Mouse (Mus musculus): ENCODE results near the gene Col16a1. TPM values are rescaled to one million over a fixed set of nuclear protein-coding genes. Genes with fewer than 3 reads are reported as not detected.

Gene Col16a1
- polyA plus RNA-seq, 1 experiment: 3.6 TPM

- Histone ChIP-seq H3K9me3 (replicated peaks; ENCODE audit: control insufficient read depth, insufficient read depth, low read length, poor library complexity, severe bottlenecking) (no peaks in the 10 kb centered on the region), H3K4me3 (ENCODE audit: low read depth, low read length) (no peak overlapping the region), H3K27me3 (ENCODE audit: control insufficient read depth, insufficient read depth, low read length, poor library complexity, severe bottlenecking) (no peaks in the 10 kb centered on the region), H3K9ac (ENCODE audit: low read depth, poor library complexity, severe bottlenecking) (no peak overlapping the region), H3K36me3 (ENCODE audit: control insufficient read depth, insufficient read depth, low read length, poor library complexity, severe bottlenecking) (no peaks in the 10 kb centered on the region), H3K27ac (ENCODE audit: insufficient read depth, low read length) (no peak overlapping the region), H3K4me1 (ENCODE audit: control insufficient read depth, insufficient read depth, low read length) (no peaks in the 10 kb centered on the region)
- TF ChIP-seq CTCF (IDR thresholded peaks at IDR 0.05; ENCODE audit: low read depth, low read length) (no peak), EP300 (IDR thresholded peaks at IDR 0.05; ENCODE audit: insufficient read depth, low read depth, low read length) (no peak), POLR2A (IDR thresholded peaks at IDR 0.05; ENCODE audit: insufficient read depth, low read length) (no peak)
Measured at GRCm38 (mm10) chr4:130050056-130050824, 2.6 kb downstream of the Col16a1 start.

GRCm38 (mm10) chr4:130052283-130052682, 4.6 kb downstream of the Col16a1 start:
- Histone ChIP-seq H3K36me3 (ENCODE audit: control insufficient read depth, insufficient read depth, low read length, poor library complexity, severe bottlenecking) (no peaks in the 10 kb centered on the region), H3K27ac (ENCODE audit: insufficient read depth, low read length) (no peak overlapping the region), H3K4me3 (ENCODE audit: low read depth, low read length) (no peak overlapping the region), H3K9me3 (replicated peaks; ENCODE audit: control insufficient read depth, insufficient read depth, low read length, poor library complexity, severe bottlenecking) (no peaks in the 10 kb centered on the region), H3K27me3 (ENCODE audit: control insufficient read depth, insufficient read depth, low read length, poor library complexity, severe bottlenecking) (no peaks in the 10 kb centered on the region), H3K9ac (ENCODE audit: low read depth, poor library complexity, severe bottlenecking) (no peak overlapping the region), H3K4me1 (ENCODE audit: control insufficient read depth, insufficient read depth, low read length) (no peaks in the 10 kb centered on the region)
- no peak for TF ChIP-seq EP300 (IDR thresholded peaks at IDR 0.05; ENCODE audit: insufficient read depth, low read depth, low read length)
- no peak for TF ChIP-seq CTCF (IDR thresholded peaks at IDR 0.05; ENCODE audit: low read depth, low read length)
- TF ChIP-seq POLR2A (IDR thresholded peaks at IDR 0.05; ENCODE audit: insufficient read depth, low read length): no peak

- H3K9me3 ChIP-seq (replicated peaks; ENCODE audit: control insufficient read depth, insufficient read depth, low read length, poor library complexity, severe bottlenecking): no peaks in the 10 kb centered on the region
- no peaks in the 10 kb centered on the region for H3K27me3 ChIP-seq (ENCODE audit: control insufficient read depth, insufficient read depth, low read length, poor library complexity, severe bottlenecking)
- H3K9ac ChIP-seq (ENCODE audit: low read depth, poor library complexity, severe bottlenecking): no peak overlapping the region
- no peaks in the 10 kb centered on the region for H3K36me3 ChIP-seq (ENCODE audit: control insufficient read depth, insufficient read depth, low read length, poor library complexity, severe bottlenecking)
- TF ChIP-seq CTCF (IDR thresholded peaks at IDR 0.05; ENCODE audit: low read depth, low read length) (no peak), POLR2A (IDR thresholded peaks at IDR 0.05; ENCODE audit: insufficient read depth, low read length) (no peak), EP300 (IDR thresholded peaks at IDR 0.05; ENCODE audit: insufficient read depth, low read depth, low read length) (no peak)
- no peak overlapping the region for H3K27ac ChIP-seq (ENCODE audit: insufficient read depth, low read length)
- no peaks in the 10 kb centered on the region for H3K4me1 ChIP-seq (ENCODE audit: control insufficient read depth, insufficient read depth, low read length)
- H3K4me3 ChIP-seq (ENCODE audit: low read depth, low read length): no peak overlapping the region
Measured at GRCm38 (mm10) chr4:130053111-130053510, 5.5 kb downstream of the Col16a1 start.

GRCm38 (mm10) chr4:130054727-130055126, 7.1 kb downstream of the Col16a1 start:
- Histone ChIP-seq H3K9me3 (replicated peaks; ENCODE audit: control insufficient read depth, insufficient read depth, low read length, poor library complexity, severe bottlenecking) (no peaks in the 10 kb centered on the region), H3K27me3 (ENCODE audit: control insufficient read depth, insufficient read depth, low read length, poor library complexity, severe bottlenecking) (no peaks in the 10 kb centered on the region), H3K36me3 (ENCODE audit: control insufficient read depth, insufficient read depth, low read length, poor library complexity, severe bottlenecking) (no peaks in the 10 kb centered on the region), H3K4me1 (ENCODE audit: control insufficient read depth, insufficient read depth, low read length) (no peaks in the 10 kb centered on the region), H3K4me3 (ENCODE audit: low read depth, low read length) (no peak overlapping the region), H3K27ac (ENCODE audit: insufficient read depth, low read length) (no peak overlapping the region), H3K9ac (ENCODE audit: low read depth, poor library complexity, severe bottlenecking) (no peak overlapping the region)
- no peak for TF ChIP-seq CTCF (IDR thresholded peaks at IDR 0.05; ENCODE audit: low read depth, low read length)
- no peak for TF ChIP-seq EP300 (IDR thresholded peaks at IDR 0.05; ENCODE audit: insufficient read depth, low read depth, low read length)
- no peak for TF ChIP-seq POLR2A (IDR thresholded peaks at IDR 0.05; ENCODE audit: insufficient read depth, low read length)

- H3K9me3 ChIP-seq (replicated peaks; ENCODE audit: control insufficient read depth, insufficient read depth, low read length, poor library complexity, severe bottlenecking): no peaks in the 10 kb centered on the region
- no peak overlapping the region for H3K4me3 ChIP-seq (ENCODE audit: low read depth, low read length)
- H3K36me3 ChIP-seq (ENCODE audit: control insufficient read depth, insufficient read depth, low read length, poor library complexity, severe bottlenecking): no peaks in the 10 kb centered on the region
- no peaks in the 10 kb centered on the region for H3K27me3 ChIP-seq (ENCODE audit: control insufficient read depth, insufficient read depth, low read length, poor library complexity, severe bottlenecking)
- TF ChIP-seq POLR2A (IDR thresholded peaks at IDR 0.05; ENCODE audit: insufficient read depth, low read length) (no peak), EP300 (IDR thresholded peaks at IDR 0.05; ENCODE audit: insufficient read depth, low read depth, low read length) (no peak), CTCF (IDR thresholded peaks at IDR 0.05; ENCODE audit: low read depth, low read length) (no peak)
- no peaks in the 10 kb centered on the region for H3K4me1 ChIP-seq (ENCODE audit: control insufficient read depth, insufficient read depth, low read length)
- no peak overlapping the region for H3K27ac ChIP-seq (ENCODE audit: insufficient read depth, low read length)
- H3K9ac ChIP-seq (ENCODE audit: low read depth, poor library complexity, severe bottlenecking): no peak overlapping the region
Measured at GRCm38 (mm10) chr4:130055160-130056010, 7.7 kb downstream of the Col16a1 start.

- no peaks in the 10 kb centered on the region for H3K36me3 ChIP-seq (ENCODE audit: control insufficient read depth, insufficient read depth, low read length, poor library complexity, severe bottlenecking)
- H3K27ac ChIP-seq (ENCODE audit: insufficient read depth, low read length): no peak overlapping the region
- no peak overlapping the region for H3K4me3 ChIP-seq (ENCODE audit: low read depth, low read length)
- H3K4me1 ChIP-seq (ENCODE audit: control insufficient read depth, insufficient read depth, low read length): no peaks in the 10 kb centered on the region
- H3K9me3 ChIP-seq (replicated peaks; ENCODE audit: control insufficient read depth, insufficient read depth, low read length, poor library complexity, severe bottlenecking): no peaks in the 10 kb centered on the region
- H3K9ac ChIP-seq (ENCODE audit: low read depth, poor library complexity, severe bottlenecking): no peak overlapping the region
- H3K27me3 ChIP-seq (ENCODE audit: control insufficient read depth, insufficient read depth, low read length, poor library complexity, severe bottlenecking): no peaks in the 10 kb centered on the region
- TF ChIP-seq EP300 (IDR thresholded peaks at IDR 0.05; ENCODE audit: insufficient read depth, low read depth, low read length) (no peak), CTCF (IDR thresholded peaks at IDR 0.05; ENCODE audit: low read depth, low read length) (no peak)
Measured at GRCm38 (mm10) chr4:130056011-130056322, 8.3 kb downstream of the Col16a1 start.
